Mouse (Mus musculus) forebrain, embryonic 12.5 days (tissue): ENCODE results near the gene Pelp1. TPM values are rescaled to one million over a fixed set of nuclear protein-coding genes. Genes with fewer than 3 reads are reported as not detected.
A peak's percentile ranks its signal among the peaks of the same experiment; 100 is the strongest.

Experiments
- ATAC-seq: fragments of 200-750 bp; cut with Nextera tagmentation; 2 replicates; pipeline ENCODE4 v1.8.0; 2017; ENCODE audit warnings: moderate TSS enrichment; ENCODE audit not compliant: low FRiP score
- H3K27ac ChIP-seq: fragments of 300-500 bp; sonication (generic); 2 replicates; pipeline ENCODE4 v1.5.1; 2016; ENCODE audit warnings: mild to moderate bottlenecking
- H3K27me3 ChIP-seq: fragments of 300-500 bp; sonication (generic); 2 replicates; pipeline ENCODE4 v1.6.1; 2016; ENCODE audit warnings: mild to moderate bottlenecking
- H3K36me3 ChIP-seq: fragments of 300-500 bp; sonication (generic); replicated peaks from 2 replicates; pipeline ENCODE4 v1.6.1; 2016; ENCODE audit warnings: mild to moderate bottlenecking
- H3K4me1 ChIP-seq: fragments of 300-500 bp; sonication (generic); 2 replicates; pipeline ENCODE4 v1.6.1; 2016
- H3K4me2 ChIP-seq: fragments of 300-500 bp; sonication (generic); 2 replicates; pipeline ENCODE4 v1.6.1; 2016; ENCODE audit warnings: mild to moderate bottlenecking, moderate library complexity
- H3K4me3 ChIP-seq: fragments of 300-500 bp; sonication (generic); replicated peaks from 2 replicates; pipeline ENCODE4 v1.5.1; 2016; ENCODE audit warnings: mild to moderate bottlenecking
- H3K9ac ChIP-seq: fragments of 300-500 bp; sonication (generic); 2 replicates; pipeline ENCODE4 v1.6.1; 2016; ENCODE audit warnings: mild to moderate bottlenecking
- H3K9me3 ChIP-seq: fragments of 300-500 bp; sonication (generic); 2 replicates; pipeline ENCODE4 v1.6.1; 2016
- WGBS: fragments of 180-500 bp; shearing (Covaris S2); methylation state at CpG from one replicate; pipeline ENCODE4 v1.1.7; 2016; 5-methylcytosine and 5-hydroxymethylcytosine counted together
- polyA plus RNA-seq: library from polyadenylated mRNA; unstranded; fragments of >200 nt; fragmentation: Nextera tagmentation; extraction: Ambion mirVana; gene quantifications from 2 replicates; pipeline ENCODE4 v1.2.1, GENCODE M21; 2016

Gene Pelp1
- 40.3 and 46.2 TPM in 2 replicates for polyA plus RNA-seq

- Histone ChIP-seq H3K27me3 (no peaks in the 10 kb centered on the region), H3K36me3 (peaks cover 11% of the 10 kb centered on the region), H3K4me3 (peak within 1 kb of the TSS; percentile 99), H3K9me3 (no peaks in the 10 kb centered on the region), H3K27ac (peak within 1 kb of the TSS; percentile 74), H3K9ac (peak within 1 kb of the TSS; percentile 95), H3K4me2 (peak within 1 kb of the TSS; percentile 92), H3K4me1 (peaks cover 18% of the 10 kb centered on the region)
- under 1% methylated on average over 59 of the region's 59 CpGs for WGBS
- peak; percentile 98 for ATAC-seq
These were observed at the start of gene Pelp1 for GRCm38 (mm10) chr11:70409594-70410296. Pelp1 (minus strand) TSS chr11:70410031.

- Histone ChIP-seq H3K4me3 (peak within 1 kb of the TSS; percentile 40), H3K36me3 (no peaks in the 10 kb centered on the region), H3K27ac (no peak within 1 kb of the TSS), H3K9me3 (no peaks in the 10 kb centered on the region), H3K4me2 (peak within 1 kb of the TSS; percentile 69), H3K4me1 (peaks cover 13% of the 10 kb centered on the region), H3K27me3 (peaks cover 49% of the 10 kb centered on the region), H3K9ac (peak within 1 kb of the TSS; percentile 49)
- no peak for ATAC-seq
- WGBS: 19% methylated on average over 32 of the region's 32 CpGs
These were observed 49.1 kb upstream of the Pelp1 start, which contains the start of gene Zmynd15 for GRCm38 (mm10) chr11:70458688-70459600. Zmynd15 (plus strand) TSS chr11:70459433.

- Histone ChIP-seq H3K36me3 (peaks cover 3% of the 10 kb centered on the region; the same call in 1 of the 2 replicates), H3K4me1 (peaks cover 15% of the 10 kb centered on the region), H3K9ac (no peak overlapping the region), H3K9me3 (no peaks in the 10 kb centered on the region), H3K4me3 (no peak overlapping the region), H3K27me3 (peaks cover 1% of the 10 kb centered on the region), H3K4me2 (no peak overlapping the region), H3K27ac (no peak overlapping the region)
- ATAC-seq: no peak
- 94% methylated on average over 9 of the region's 9 CpGs for WGBS
These were observed 43.6 kb upstream of the Pelp1 start for GRCm38 (mm10) chr11:70453261-70454044.

- Histone ChIP-seq H3K36me3 (peaks cover 3% of the 10 kb centered on the region; the same call in 1 of the 2 replicates), H3K9ac (peak within 1 kb of the TSS; percentile 82), H3K27ac (peak within 1 kb of the TSS; percentile 97), H3K27me3 (no peaks in the 10 kb centered on the region), H3K4me2 (peak within 1 kb of the TSS; percentile 64), H3K9me3 (no peaks in the 10 kb centered on the region), H3K4me1 (peaks cover 15% of the 10 kb centered on the region), H3K4me3 (peak within 1 kb of the TSS; percentile 68)
- ATAC-seq: peak; percentile 97
- WGBS: under 1% methylated on average over 46 of the region's 46 CpGs
These were observed 42.1 kb upstream of the Pelp1 start, which contains the start of gene Med11 for GRCm38 (mm10) chr11:70451797-70452498. Med11 (plus strand) TSS chr11:70451919.

GRCm38 (mm10) chr11:70450926-70451325 is 41.1 kb upstream of the Pelp1 start:
- Histone ChIP-seq H3K4me2 (no peak overlapping the region), H3K4me3 (no peak overlapping the region), H3K9ac (no peak overlapping the region), H3K9me3 (no peaks in the 10 kb centered on the region), H3K4me1 (peaks cover 15% of the 10 kb centered on the region), H3K27me3 (no peaks in the 10 kb centered on the region), H3K27ac (no peak overlapping the region), H3K36me3 (peaks cover 3% of the 10 kb centered on the region; the same call in 1 of the 2 replicates)
- ATAC-seq: no peak
- 80% methylated on average over 2 of the region's 2 CpGs for WGBS

- peaks cover 5% of the 10 kb centered on the region for H3K4me1 ChIP-seq
- H3K4me3 ChIP-seq: no peak overlapping the region
- no peaks in the 10 kb centered on the region for H3K9me3 ChIP-seq
- H3K36me3 ChIP-seq: peaks cover under 1% of the 10 kb centered on the region
- H3K27me3 ChIP-seq: no peaks in the 10 kb centered on the region
- WGBS: 67% methylated on average over 1 of the region's 1 CpGs
- H3K4me2 ChIP-seq: no peak overlapping the region
- H3K27ac ChIP-seq: no peak overlapping the region
- H3K9ac ChIP-seq: no peak overlapping the region
- ATAC-seq: no peak
These were observed 37.5 kb upstream of the Pelp1 start for GRCm38 (mm10) chr11:70447373-70447772.

GRCm38 (mm10) chr11:70446756-70447155 is 36.9 kb upstream of the Pelp1 start:
- H3K4me3 ChIP-seq: no peak overlapping the region
- H3K9ac ChIP-seq: no peak overlapping the region
- no peak for ATAC-seq
- no peaks in the 10 kb centered on the region for H3K9me3 ChIP-seq
- H3K4me2 ChIP-seq: no peak overlapping the region
- H3K4me1 ChIP-seq: peaks cover 4% of the 10 kb centered on the region; the same call in 1 of the 2 replicates
- H3K36me3 ChIP-seq: peaks cover 6% of the 10 kb centered on the region
- 51% methylated on average over 3 of the region's 3 CpGs for WGBS
- H3K27ac ChIP-seq: no peak overlapping the region
- no peaks in the 10 kb centered on the region for H3K27me3 ChIP-seq

- no peak overlapping the region for H3K4me3 ChIP-seq
- 79% methylated on average over 6 of the region's 6 CpGs for WGBS
- no peaks in the 10 kb centered on the region for H3K27me3 ChIP-seq
- no peaks in the 10 kb centered on the region for H3K4me1 ChIP-seq
- H3K36me3 ChIP-seq: peaks cover 27% of the 10 kb centered on the region
- ATAC-seq: no peak
- H3K9ac ChIP-seq: no peak overlapping the region
- H3K4me2 ChIP-seq: no peak overlapping the region
- H3K9me3 ChIP-seq: no peaks in the 10 kb centered on the region
- H3K27ac ChIP-seq: no peak overlapping the region
These were observed 34.8 kb upstream of the Pelp1 start for GRCm38 (mm10) chr11:70444667-70445066.

GRCm38 (mm10) chr11:70443964-70444363 is 34.1 kb upstream of the Pelp1 start:
- Histone ChIP-seq H3K9me3 (no peaks in the 10 kb centered on the region), H3K9ac (no peak overlapping the region), H3K4me3 (no peak overlapping the region), H3K36me3 (peaks cover 34% of the 10 kb centered on the region), H3K4me1 (no peaks in the 10 kb centered on the region), H3K27ac (no peak overlapping the region), H3K27me3 (no peaks in the 10 kb centered on the region), H3K4me2 (no peak overlapping the region)
- 88% methylated on average over 3 of the region's 3 CpGs for WGBS
- ATAC-seq: no peak

GRCm38 (mm10) chr11:70441882-70442281 is 32.1 kb upstream of the Pelp1 start:
- H3K27me3 ChIP-seq: no peaks in the 10 kb centered on the region
- no peak overlapping the region for H3K4me3 ChIP-seq
- H3K9me3 ChIP-seq: no peaks in the 10 kb centered on the region
- no peak overlapping the region for H3K4me2 ChIP-seq
- WGBS: 92% methylated on average over 7 of the region's 7 CpGs
- H3K9ac ChIP-seq: no peak overlapping the region
- H3K27ac ChIP-seq: no peak overlapping the region
- no peaks in the 10 kb centered on the region for H3K4me1 ChIP-seq
- peaks cover 54% of the 10 kb centered on the region for H3K36me3 ChIP-seq
- no peak for ATAC-seq

- WGBS: 96% methylated on average over 4 of the region's 4 CpGs
- no peak overlapping the region for H3K27ac ChIP-seq
- no peaks in the 10 kb centered on the region for H3K27me3 ChIP-seq
- peaks cover 66% of the 10 kb centered on the region for H3K36me3 ChIP-seq
- no peaks in the 10 kb centered on the region for H3K9me3 ChIP-seq
- no peak for ATAC-seq
- H3K4me2 ChIP-seq: no peak overlapping the region
- H3K4me3 ChIP-seq: no peak overlapping the region
- no peak overlapping the region for H3K9ac ChIP-seq
- no peaks in the 10 kb centered on the region for H3K4me1 ChIP-seq
These were observed 30.8 kb upstream of the Pelp1 start for GRCm38 (mm10) chr11:70440637-70441036.
